Mouse (Mus musculus) 416B (cell line): ENCODE results near the gene Tmem86a.

Source experiments
- DNase-seq: peaks from one replicate; pipeline ENCODE4 v3.0.0; 2011; ENCODE audit warnings: low read depth

The Tmem86a gene

GRCm38 (mm10) chr7:47027520-47027919 lies 22.9 kb upstream of the Tmem86a start:
- peak; percentile 70 for DNase-seq

DNA sequence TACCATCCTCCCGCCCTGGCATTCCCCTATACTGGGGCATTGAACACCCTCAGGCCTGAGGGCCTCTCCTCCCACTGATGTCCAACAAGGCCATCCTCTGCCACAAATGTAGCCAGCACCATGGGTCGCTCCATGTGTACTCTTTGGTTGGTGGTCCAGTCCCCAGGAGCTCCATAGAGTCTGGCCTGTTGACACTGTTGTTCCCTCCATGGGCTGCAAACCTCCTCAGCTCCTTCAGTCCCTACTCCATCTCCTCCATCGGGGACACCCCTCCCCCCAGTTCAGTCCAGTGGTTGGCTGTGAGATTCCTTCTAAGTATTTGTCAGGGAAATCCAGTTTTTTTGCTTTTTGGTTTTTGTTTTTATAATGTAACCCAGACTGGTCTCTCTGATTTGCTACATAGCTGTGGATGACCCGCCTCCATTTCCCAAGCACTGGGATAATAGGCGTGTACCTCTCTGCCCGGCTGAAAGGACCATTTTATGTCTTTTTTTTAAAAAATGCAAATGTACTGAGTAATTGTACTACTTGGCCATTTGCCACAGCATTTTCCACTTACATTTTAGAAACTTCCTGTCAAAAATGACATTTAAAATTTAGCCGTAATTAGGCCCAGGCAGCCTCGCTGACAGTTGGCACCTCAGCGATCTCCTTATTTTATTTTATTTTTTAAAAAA lies 19.7 kb upstream of the Tmem86a start:
- DNase-seq = peak; percentile 80

DNA sequence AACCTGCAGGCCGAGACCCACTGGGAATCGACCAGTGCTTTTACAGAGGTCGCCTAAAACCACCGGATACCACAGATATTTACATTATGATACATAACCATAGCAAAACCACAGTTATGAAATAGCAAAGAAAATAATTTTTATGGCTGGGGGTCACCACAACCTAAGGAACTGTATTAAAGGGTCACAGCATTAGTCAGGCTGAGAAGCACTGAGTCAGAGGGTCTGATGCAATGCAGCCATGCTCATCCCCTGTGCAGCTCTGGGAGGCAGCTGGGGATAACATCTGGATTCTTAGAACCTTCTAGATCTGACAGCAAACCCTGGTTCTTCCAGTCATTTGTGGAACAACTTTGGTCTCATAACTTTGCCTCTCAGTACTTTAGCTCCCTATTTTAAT lies 19.0 kb upstream of the Tmem86a start:
- DNase-seq = peak; percentile 93

- DNase-seq = peak; percentile 49
Observed at GRCm38 (mm10) chr7:47034785-47035384, 15.5 kb upstream of the Tmem86a start.

DNA sequence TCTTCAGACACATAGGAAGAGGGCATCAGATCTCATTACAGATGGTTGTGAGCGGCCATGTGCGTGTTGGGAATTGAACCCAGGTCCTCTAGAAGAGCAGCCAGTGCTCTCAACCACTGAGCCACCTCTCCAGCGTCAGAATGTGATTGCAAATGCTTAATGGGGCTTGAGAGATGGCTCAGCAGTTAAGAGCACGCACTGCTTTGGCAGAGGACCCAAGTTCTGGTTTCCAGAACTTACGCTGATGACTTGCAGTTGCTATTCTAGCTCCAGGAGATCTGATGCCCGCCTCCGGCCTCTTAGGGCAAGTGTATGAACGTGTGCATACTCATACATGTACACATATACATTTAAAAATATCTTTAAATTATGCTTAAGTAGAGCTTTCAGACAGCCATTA lies 15.0 kb upstream of the Tmem86a start:
- DNase-seq = no peak

DNA sequence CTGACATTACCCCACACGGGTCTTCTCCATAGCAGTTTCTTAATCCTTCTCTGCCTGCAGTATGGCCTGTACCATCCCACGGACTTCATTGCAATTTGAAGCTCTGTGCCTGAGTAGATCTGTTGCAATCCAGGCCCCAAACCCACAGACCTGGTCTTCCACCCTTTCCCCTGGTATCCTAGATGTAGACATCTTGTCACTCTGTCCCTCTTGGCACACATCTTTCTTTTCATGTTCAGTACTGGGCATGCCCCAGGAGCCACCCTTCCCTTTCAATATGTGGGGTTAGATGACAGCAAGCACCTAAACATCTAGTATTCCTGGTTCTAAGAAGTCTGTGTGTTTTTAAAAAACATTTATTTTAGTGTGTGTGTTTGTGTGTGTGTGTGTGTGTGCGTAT lies 8.7 kb upstream of the Tmem86a start:
- DNase-seq = no peak

- no peak for DNase-seq
Observed at GRCm38 (mm10) chr7:47042121-47042520, 8.3 kb upstream of the Tmem86a start.

DNA sequence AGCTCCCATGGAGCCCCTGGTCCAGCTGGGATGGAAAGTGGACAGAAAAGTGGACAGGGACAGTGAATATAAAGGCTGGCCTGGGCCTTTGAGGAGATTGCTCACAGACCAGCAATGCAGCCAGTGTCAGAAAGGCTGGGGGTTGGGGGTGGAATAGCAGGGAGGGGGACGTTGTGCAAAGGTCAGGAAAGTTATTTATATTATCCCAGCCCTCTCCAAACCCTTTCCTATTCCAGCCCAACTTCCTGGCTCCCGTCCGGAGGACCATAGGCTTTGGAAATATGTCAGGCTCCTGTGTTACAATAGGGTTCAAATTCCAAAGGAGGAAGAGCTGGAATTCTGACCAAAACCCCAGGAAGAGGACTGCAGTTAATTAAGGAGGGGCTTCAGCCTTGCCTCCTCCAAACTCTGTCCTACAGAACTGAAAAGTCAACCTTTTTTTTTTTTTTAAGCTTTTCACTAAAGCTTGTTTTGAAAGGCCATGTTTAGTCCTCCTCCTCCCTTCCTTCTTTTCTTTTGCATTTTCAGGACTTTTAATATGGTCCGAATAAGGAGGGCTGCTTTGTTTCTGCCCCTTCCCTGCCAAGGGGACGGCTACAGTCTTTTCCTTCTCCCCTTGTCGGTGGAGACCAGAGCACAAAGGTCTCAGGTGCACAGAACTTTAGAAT lies 7.4 kb upstream of the Tmem86a start:
- DNase-seq = no peak

- DNase-seq = peak; percentile 53
Observed at GRCm38 (mm10) chr7:47050766-47051165, 365 bp downstream of the Tmem86a start.

- DNase-seq = peak; percentile 88
Observed at GRCm38 (mm10) chr7:47051404-47052151, 1.2 kb downstream of the Tmem86a start.

GRCm38 (mm10) chr7:47052276-47052675 lies 1.9 kb downstream of the Tmem86a start:
- DNase-seq = peak; percentile 27

- no peak for DNase-seq
Observed at GRCm38 (mm10) chr7:47053287-47053686, 2.9 kb downstream of the Tmem86a start.

DNA sequence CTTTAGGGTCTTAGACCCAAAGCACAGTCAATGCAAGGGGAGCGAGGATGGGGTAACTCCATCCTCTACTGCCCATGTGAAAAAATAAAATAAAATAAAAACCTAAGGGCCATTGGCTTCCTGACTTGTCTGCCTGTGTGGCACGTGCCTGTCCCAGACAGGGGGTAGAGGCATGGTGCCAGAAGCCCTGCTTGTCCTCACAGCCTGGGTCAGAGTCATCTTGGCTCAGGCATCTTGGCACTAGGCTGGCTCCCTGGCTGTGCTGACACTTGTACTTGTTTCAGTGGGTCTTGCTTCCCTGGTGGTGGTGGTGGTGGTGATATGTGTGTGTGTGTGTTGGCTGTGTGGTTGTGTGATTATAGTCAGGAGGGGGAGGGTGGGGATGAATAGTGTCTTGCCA lies 4.3 kb downstream of the Tmem86a start:
- DNase-seq = no peak

DNA sequence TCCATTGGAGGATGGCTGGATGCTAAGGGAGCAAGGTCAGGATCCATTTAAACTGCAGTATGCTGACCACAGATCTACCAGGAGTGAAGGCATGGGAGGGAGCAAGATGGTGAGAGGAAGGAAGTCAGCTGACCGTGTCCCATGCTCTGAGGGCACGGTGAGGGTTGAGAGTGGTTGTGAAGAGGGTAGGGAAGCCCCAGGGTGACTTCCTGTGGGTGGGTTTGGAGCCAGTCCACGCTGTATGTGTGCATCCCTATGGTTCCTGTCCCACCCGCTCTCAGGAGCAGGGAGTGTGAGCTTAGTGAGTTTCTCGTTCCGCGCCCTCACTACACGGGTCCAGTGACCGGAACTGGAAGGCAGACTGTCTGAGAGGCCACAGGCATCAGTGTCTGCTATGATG lies 5.3 kb downstream of the Tmem86a start:
- peak; percentile 66 for DNase-seq

- DNase-seq = peak; percentile 36
Observed at GRCm38 (mm10) chr7:47056273-47056672, 5.9 kb downstream of the Tmem86a start.

DNA sequence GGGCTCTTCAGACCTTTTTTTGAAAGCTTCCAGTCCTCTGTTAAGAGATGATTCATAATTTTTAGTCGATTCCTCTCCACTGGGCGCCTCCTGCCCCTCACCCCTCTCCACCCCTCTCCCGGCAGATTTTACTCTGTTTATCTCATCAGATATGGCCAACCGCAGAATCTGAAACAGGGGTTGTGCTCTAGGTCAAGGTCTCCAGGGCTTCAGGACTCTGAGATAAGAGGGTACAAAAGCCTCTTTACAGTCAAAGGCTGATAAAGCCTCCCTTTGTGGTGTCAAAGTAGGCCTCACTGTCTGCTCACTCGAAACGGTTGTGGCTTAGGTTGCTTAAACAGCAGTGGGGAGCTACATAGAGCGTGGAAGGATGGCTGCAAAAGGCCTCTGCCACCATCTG lies 8.9 kb downstream of the Tmem86a start:
- peak; percentile 99 for DNase-seq

- DNase-seq = no peak
Observed at GRCm38 (mm10) chr7:47061560-47061959, 11.2 kb downstream of the Tmem86a start.

DNA sequence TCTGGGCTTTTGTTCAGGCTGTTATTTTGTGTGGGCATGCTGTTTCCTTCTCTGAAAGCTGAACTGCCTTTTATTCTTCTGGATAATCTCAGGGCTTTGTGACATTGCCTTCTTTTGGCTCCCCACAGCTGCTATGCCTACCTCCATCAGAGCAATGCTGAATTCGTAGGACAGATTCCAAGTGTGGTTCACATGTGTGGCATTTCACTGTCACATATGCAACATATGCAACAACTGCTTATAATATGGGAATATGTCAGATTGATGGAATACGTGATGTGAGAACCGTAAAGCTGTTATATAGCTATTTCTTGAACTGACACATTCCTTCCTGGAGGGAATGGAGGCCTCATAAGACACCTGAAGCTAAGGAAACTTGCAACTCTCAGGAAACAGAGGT lies 16.5 kb downstream of the Tmem86a start:
- no peak for DNase-seq

GRCm38 (mm10) chr7:47067879-47068278 lies 17.5 kb downstream of the Tmem86a start:
- DNase-seq = peak; percentile 96

DNA sequence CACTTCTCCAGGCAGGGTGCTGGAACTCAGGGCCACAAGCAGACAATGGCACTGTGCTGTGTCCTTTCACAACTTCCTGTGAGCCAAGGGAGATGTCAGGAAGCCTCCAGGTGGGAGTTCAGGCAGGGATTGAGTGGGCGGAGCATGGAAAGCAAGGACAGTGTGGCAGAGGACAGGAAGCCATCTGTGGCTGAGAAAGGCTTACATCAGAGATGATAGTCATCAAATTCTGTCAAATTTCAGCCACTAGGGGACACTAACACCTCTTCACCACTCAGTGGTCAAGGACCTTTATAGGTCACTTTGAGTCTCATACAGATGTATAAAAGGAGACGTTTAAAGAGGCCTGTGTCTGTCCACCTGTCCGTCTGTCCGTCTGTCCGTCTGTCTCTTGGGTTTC lies 22.1 kb downstream of the Tmem86a start:
- peak; percentile 72 for DNase-seq

DNA sequence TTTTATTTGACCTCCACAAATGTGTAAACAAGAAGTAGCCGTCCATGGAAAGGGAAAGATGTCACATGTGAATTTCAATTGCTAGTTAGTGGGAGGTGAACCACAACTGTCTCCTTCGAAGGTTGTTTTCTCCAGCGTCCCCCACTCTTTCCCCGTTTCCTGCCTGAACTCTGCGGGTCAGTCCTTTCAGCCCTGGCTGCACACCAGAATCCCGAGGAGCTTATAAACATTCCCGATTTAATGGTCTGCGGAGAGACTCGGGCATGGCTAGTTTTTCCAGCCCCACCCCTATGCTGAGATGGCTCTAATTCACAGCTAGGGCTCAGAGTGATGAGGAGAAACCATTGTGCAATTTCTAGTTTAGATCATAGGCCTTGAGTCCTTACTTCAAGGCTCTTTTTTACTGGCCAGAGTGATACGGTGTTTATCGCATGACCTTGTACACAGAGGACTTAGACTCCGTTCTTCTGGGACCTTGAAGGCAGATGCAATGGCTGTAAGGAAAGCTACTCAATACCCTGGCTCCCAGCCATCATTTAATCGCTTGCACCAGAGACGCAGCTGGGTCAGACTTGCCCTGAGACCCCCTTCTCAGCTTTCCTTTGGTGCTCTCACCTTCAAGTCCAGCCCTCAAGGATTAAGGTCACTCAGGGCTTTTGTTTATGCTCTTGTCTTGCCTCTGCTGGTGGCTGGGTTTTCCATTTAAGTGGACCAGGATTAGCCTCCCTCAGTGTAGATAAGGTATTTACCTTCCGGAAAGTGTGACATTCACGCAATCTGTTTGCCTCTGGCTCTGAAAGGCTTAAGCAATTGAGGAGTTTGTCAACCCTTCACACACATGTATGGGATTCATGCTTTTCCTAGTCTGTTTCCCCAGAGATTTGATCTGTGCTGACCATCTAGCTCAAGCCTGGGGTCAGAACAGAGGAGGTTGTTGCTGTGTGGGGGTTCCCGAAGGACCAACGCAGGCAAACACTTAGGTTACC lies 23.4 kb downstream of the Tmem86a start:
- no peak for DNase-seq
